ENCODE assay signal across 16 mouse cellular contexts in the genomic region with DNA sequence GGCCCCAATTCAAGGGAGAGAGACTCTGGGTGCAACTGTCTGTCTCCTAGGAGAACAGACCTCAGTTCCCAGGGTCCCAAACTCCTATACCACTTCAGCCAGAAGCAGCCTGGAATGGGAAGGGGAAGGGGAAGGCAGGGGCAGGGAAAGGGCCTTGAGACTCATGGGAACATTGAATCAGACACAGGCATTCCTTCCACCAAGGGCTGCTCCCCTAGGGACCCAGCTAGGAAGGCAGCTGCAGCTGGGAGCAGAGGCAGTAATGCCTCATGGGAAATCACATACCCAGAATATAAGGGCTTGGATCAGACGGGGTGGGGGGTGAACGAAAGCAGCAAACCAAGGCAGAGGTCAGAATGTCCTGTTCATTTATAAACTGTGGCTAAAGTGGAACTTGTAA. TPM values are rescaled to one million over a fixed set of nuclear protein-coding genes. Genes with fewer than 3 reads are reported as not detected.
DNase-seq lines count a peak whose midpoint lies in the region; ATAC-seq and TF ChIP-seq lines count a peak whose summit lies in the region.
"Had no signal": no experiment of that assay in that cellular context is flagged by ENCODE, and none has a peak within 500 bp of the region (broad histone marks: within the 10 kb centered on the region; RNA-seq: fewer than 3 reads in every experiment).

No protein-coding gene starts in this region.

- H3K27me3 ChIP-seq in hindbrain, embryonic 16.5 days (replicated peaks; ENCODE audit: control insufficient read depth, insufficient read depth, low read length): no peaks in the 10 kb centered on the region
- H3K27me3 ChIP-seq in hindbrain, embryonic 12.5 days: no peaks in the 10 kb centered on the region
- H3K27me3 ChIP-seq in stomach, postnatal 0 days (ENCODE audit: control insufficient read depth, insufficient read depth, low read length): no peaks in the 10 kb centered on the region
- H3K27me3 ChIP-seq: midbrain, embryonic 12.5 days had no signal

- TF ChIP-seq POLR2A in lung, adult 2 months (IDR thresholded peaks at IDR 0.05; ENCODE audit: borderline replicate concordance, extremely low read depth, low read depth, low read length): peak; percentile 44; the same call in 1 of the 2 replicates

- H3K4me2 ChIP-seq in hindbrain, embryonic 16.5 days (ENCODE audit: low read length): no peak overlapping the region
- H3K4me2 ChIP-seq in hindbrain, embryonic 12.5 days (replicated peaks): no peak overlapping the region
- no peak overlapping the region for H3K4me2 ChIP-seq in stomach, postnatal 0 days (replicated peaks; ENCODE audit: low read depth)
- H3K4me2 ChIP-seq: liver, embryonic 11.5 days; midbrain, embryonic 12.5 days had no signal

- no peaks in the 10 kb centered on the region for H3K9me3 ChIP-seq in hindbrain, embryonic 16.5 days (ENCODE audit: control insufficient read depth, low read length)
- no peaks in the 10 kb centered on the region for H3K9me3 ChIP-seq in hindbrain, embryonic 12.5 days (replicated peaks)
- H3K9me3 ChIP-seq in stomach, postnatal 0 days (ENCODE audit: control insufficient read depth, low read length): no peaks in the 10 kb centered on the region
- H3K9me3 ChIP-seq: embryonic facial prominence, embryonic 10.5 days; midbrain, embryonic 12.5 days had no signal

- no peak for ATAC-seq in hindbrain, embryonic 16.5 days
- no peak for ATAC-seq in hindbrain, embryonic 12.5 days (ENCODE audit: low FRiP score)
- peak; percentile 24; the same call in 1 of the 2 replicates for ATAC-seq in stomach, postnatal 0 days (ENCODE audit: low FRiP score, low TSS enrichment)
- ATAC-seq: CD4-positive, CD25-positive, alpha-beta regulatory T cell, adult 4 months; forebrain, embryonic 16.5 days had no signal

- no peak for TF ChIP-seq CTCF in lung, adult 2 months (IDR thresholded peaks at IDR 0.05; ENCODE audit: insufficient read depth, low read length)
- TF ChIP-seq CTCF in stomach, postnatal 0 days (IDR thresholded peaks at IDR 0.05; ENCODE audit: low read depth): 0 out of 2 replicates have a peak, but pooled peaks have one; percentile 7

- no peak for DNase-seq in lung, adult 2 months
- DNase-seq in lung, postnatal 14 days: no peak
- peak; percentile 55 for DNase-seq in kidney, postnatal 14 days
- no peak for DNase-seq in stomach, postnatal 0 days (ENCODE audit: low spot score)
- no peak for DNase-seq in right cerebral cortex, postnatal 36 days (ENCODE audit: low spot score in 2 of 2)
- DNase-seq in embryo, embryonic 10 days (ENCODE audit: low spot score): no peak
- DNase-seq: cerebellum, postnatal 14 days had no signal

- H3K4me3 ChIP-seq in hindbrain, embryonic 16.5 days (ENCODE audit: low read length): no peak overlapping the region
- H3K4me3 ChIP-seq in hindbrain, embryonic 12.5 days: no peak overlapping the region
- no peak overlapping the region for H3K4me3 ChIP-seq in lung, adult 2 months (replicated peaks; ENCODE audit: extremely low read depth, low read depth, low read length)
- no peak overlapping the region for H3K4me3 ChIP-seq in stomach, postnatal 0 days (ENCODE audit: low read depth, low read length)
- H3K4me3 ChIP-seq: embryonic facial prominence, embryonic 10.5 days; midbrain, embryonic 12.5 days had no signal

- H3K4me1 ChIP-seq in hindbrain, embryonic 16.5 days (ENCODE audit: control insufficient read depth, insufficient read depth, low read depth, low read length): no peaks in the 10 kb centered on the region
- H3K4me1 ChIP-seq in hindbrain, embryonic 12.5 days: 0 out of 2 replicates have a peak, but pooled peaks cover 3% of the 10 kb centered on the region
- no peaks in the 10 kb centered on the region for H3K4me1 ChIP-seq in lung, adult 2 months (ENCODE audit: control insufficient read depth, insufficient read depth, low read length)
- H3K4me1 ChIP-seq in stomach, postnatal 0 days (replicated peaks; ENCODE audit: control insufficient read depth, insufficient read depth): no peaks in the 10 kb centered on the region
- H3K4me1 ChIP-seq: midbrain, embryonic 12.5 days had no signal

- peak overlapping the region; percentile 29; the same call in 1 of the 2 replicates for H3K27ac ChIP-seq in hindbrain, embryonic 16.5 days (ENCODE audit: low read depth, low read length)
- H3K27ac ChIP-seq in hindbrain, embryonic 12.5 days: no peak overlapping the region
- H3K27ac ChIP-seq in stomach, postnatal 0 days (replicated peaks): no peak overlapping the region
- H3K27ac ChIP-seq: embryonic facial prominence, embryonic 10.5 days; macrophage; midbrain, embryonic 12.5 days had no signal

- no peak for TF ChIP-seq EP300 in stomach, postnatal 0 days (optimal IDR thresholded peaks at IDR 0.05)

- peaks cover 49% of the 10 kb centered on the region for H3K36me3 ChIP-seq in hindbrain, embryonic 16.5 days (ENCODE audit: control insufficient read depth, insufficient read depth, low read length)
- H3K36me3 ChIP-seq in hindbrain, embryonic 12.5 days: peaks cover 68% of the 10 kb centered on the region
- H3K36me3 ChIP-seq in stomach, postnatal 0 days (ENCODE audit: control insufficient read depth, insufficient read depth, low read length): peaks cover 10% of the 10 kb centered on the region; the same call in 1 of the 2 replicates

- WGBS in hindbrain, embryonic 16.5 days: 78% methylated on average over 2 of the region's 2 CpGs
- WGBS in hindbrain, embryonic 12.5 days: 94% methylated on average over 2 of the region's 2 CpGs
- WGBS in lung, adult 2 months: 85% methylated on average over 2 of the region's 2 CpGs
- 71% methylated on average over 2 of the region's 2 CpGs for WGBS in stomach, postnatal 0 days

- no peak overlapping the region for H3K9ac ChIP-seq in hindbrain, embryonic 16.5 days (ENCODE audit: low read depth, low read length)
- H3K9ac ChIP-seq in hindbrain, embryonic 12.5 days: no peak overlapping the region
- H3K9ac ChIP-seq in stomach, postnatal 0 days (ENCODE audit: low read length): no peak overlapping the region
- H3K9ac ChIP-seq: midbrain, embryonic 12.5 days had no signal

RNA-seq across cellular contexts. Expression of gene Higd1b, which starts 2.5 kb away (rescaled TPM):
- 14.9 and 19.5 TPM in 2 replicates for polyA plus RNA-seq in hindbrain, embryonic 16.5 days (2015; fragmentation: Nextera tagmentation; extraction: Ambion mirVana)
- polyA plus RNA-seq in hindbrain, embryonic 12.5 days (2016; fragmentation: Nextera tagmentation; extraction: Ambion mirVana): not detected in 2 replicates
- 52.5 and 72.6 TPM in 2 replicates for polyA plus RNA-seq in lung, adult 2 months (2012; rRNA removed)
- 3.2 and 5.9 TPM in 2 replicates for polyA plus RNA-seq in stomach, postnatal 0 days (2015; fragmentation: Nextera tagmentation; extraction: Ambion mirVana)
- polyA plus RNA-seq: CD4-positive, CD25-positive, alpha-beta regulatory T cell, adult 4 months; embryonic facial prominence, embryonic 10.5 days; hindbrain, embryonic 11.5 days; liver, embryonic 11.5 days; macrophage; midbrain, embryonic 12.5 days had no signal

RNA-seq across cellular contexts. Expression of gene Gjc1, which starts 18.6 kb away (rescaled TPM):
- polyA plus RNA-seq in hindbrain, embryonic 16.5 days (2015; fragmentation: Nextera tagmentation; extraction: Ambion mirVana): 27.6 and 29.8 TPM in 2 replicates
- polyA plus RNA-seq in hindbrain, embryonic 12.5 days (2016; fragmentation: Nextera tagmentation; extraction: Ambion mirVana): 77.6 and 81.3 TPM in 2 replicates
- 9.1 and 14.8 TPM in 2 replicates for polyA plus RNA-seq in lung, adult 2 months (2012; rRNA removed)
- 18.1 and 21.1 TPM in 2 replicates for polyA plus RNA-seq in stomach, postnatal 0 days (2015; fragmentation: Nextera tagmentation; extraction: Ambion mirVana)
- polyA plus RNA-seq: macrophage had no signal

RNA-seq across cellular contexts. Expression of gene Eftud2, which starts 42.7 kb away (rescaled TPM):
- 127 and 140 TPM in 2 replicates for polyA plus RNA-seq in hindbrain, embryonic 16.5 days (2015; fragmentation: Nextera tagmentation; extraction: Ambion mirVana)
- 208 TPM in 2 replicates for polyA plus RNA-seq in hindbrain, embryonic 12.5 days (2016; fragmentation: Nextera tagmentation; extraction: Ambion mirVana)
- 74.5 and 77.7 TPM in 2 replicates for polyA plus RNA-seq in lung, adult 2 months (2012; rRNA removed)
- 62.0 and 65.2 TPM in 2 replicates for polyA plus RNA-seq in stomach, postnatal 0 days (2015; fragmentation: Nextera tagmentation; extraction: Ambion mirVana)

RNA-seq across cellular contexts. Expression of gene Ccdc103, which starts 42.9 kb away (rescaled TPM):
- polyA plus RNA-seq in hindbrain, embryonic 16.5 days (2015; fragmentation: Nextera tagmentation; extraction: Ambion mirVana): 2.2 and 2.5 TPM in 2 replicates
- 1.7 and 3.4 TPM in 2 replicates for polyA plus RNA-seq in hindbrain, embryonic 12.5 days (2016; fragmentation: Nextera tagmentation; extraction: Ambion mirVana)
- polyA plus RNA-seq in lung, adult 2 months (2012; rRNA removed): 1.00 and 1.3 TPM in 2 replicates
- 0.30 and 0.56 TPM in 2 replicates for polyA plus RNA-seq in stomach, postnatal 0 days (2015; fragmentation: Nextera tagmentation; extraction: Ambion mirVana)
- polyA plus RNA-seq: CD4-positive, CD25-positive, alpha-beta regulatory T cell, adult 4 months; macrophage had no signal

RNA-seq across cellular contexts. Expression of gene Fam187a, which starts 46.8 kb away (rescaled TPM):
- polyA plus RNA-seq in hindbrain, embryonic 16.5 days (2015; fragmentation: Nextera tagmentation; extraction: Ambion mirVana): not detected in 2 replicates
- polyA plus RNA-seq in hindbrain, embryonic 12.5 days (2016; fragmentation: Nextera tagmentation; extraction: Ambion mirVana): not detected in 2 replicates
- 0.11 and 0.19 TPM in 2 replicates for polyA plus RNA-seq in lung, adult 2 months (2012; rRNA removed)
- not detected in 2 replicates for polyA plus RNA-seq in stomach, postnatal 0 days (2015; fragmentation: Nextera tagmentation; extraction: Ambion mirVana)
- polyA plus RNA-seq: CD4-positive, CD25-positive, alpha-beta regulatory T cell, adult 4 months; embryonic facial prominence, embryonic 10.5 days; forebrain, embryonic 16.5 days; hindbrain, embryonic 11.5 days; liver, embryonic 11.5 days; macrophage; midbrain, embryonic 12.5 days had no signal
